Mouse (Mus musculus): ENCODE measurements around the gene Olfr750.

GRCm38 (mm10) chr14:51026391-51027133 lies 47.7 kb downstream of the Olfr750 start:
- TF ChIP-seq CTCF (IDR thresholded peaks at IDR 0.05; ENCODE audit: borderline replicate concordance, control insufficient read depth, extremely low read depth, insufficient read depth, low read length, poor library complexity) (no peak), POLR2A (IDR thresholded peaks at IDR 0.05; ENCODE audit: control insufficient read depth, extremely low read depth, insufficient read depth, low read length, poor library complexity) (no peak)
